Mouse (Mus musculus) G1E (cell line): Measurements from ENCODE around the gene Ptpn14.

Experiments
- CTCF ChIP-seq: IDR thresholded peaks from 2 replicates; pipeline ENCODE4 v1.5.1; 2012; ENCODE audit warnings: low read depth, low read length, inconsistent platforms, mixed read lengths
- GATA1 ChIP-seq: IDR thresholded peaks from 2 replicates; pipeline ENCODE4 v1.6.1; 2012; ENCODE audit warnings: borderline replicate concordance, low read length, inconsistent platforms, mixed read lengths
- POLR2AphosphoS5 ChIP-seq: IDR thresholded peaks from 2 replicates; pipeline ENCODE4 v1.6.1; 2012; ENCODE audit warnings: low read depth, low read length, inconsistent platforms; ENCODE audit not compliant: insufficient replicate concordance
- TAL1 ChIP-seq: conservative IDR thresholded peaks from 2 replicates; pipeline ENCODE4 v1.6.1; 2012; ENCODE audit warnings: low read depth, low read length, inconsistent platforms, mixed read lengths

GRCm38 (mm10) chr1:189817810-189818209, 89.7 kb downstream of the Ptpn14 start:
- no peak for TF ChIP-seq CTCF
- no peak for TF ChIP-seq TAL1
- no peak for TF ChIP-seq GATA1
- no peak for TF ChIP-seq POLR2AphosphoS5
